In the genomic region with DNA sequence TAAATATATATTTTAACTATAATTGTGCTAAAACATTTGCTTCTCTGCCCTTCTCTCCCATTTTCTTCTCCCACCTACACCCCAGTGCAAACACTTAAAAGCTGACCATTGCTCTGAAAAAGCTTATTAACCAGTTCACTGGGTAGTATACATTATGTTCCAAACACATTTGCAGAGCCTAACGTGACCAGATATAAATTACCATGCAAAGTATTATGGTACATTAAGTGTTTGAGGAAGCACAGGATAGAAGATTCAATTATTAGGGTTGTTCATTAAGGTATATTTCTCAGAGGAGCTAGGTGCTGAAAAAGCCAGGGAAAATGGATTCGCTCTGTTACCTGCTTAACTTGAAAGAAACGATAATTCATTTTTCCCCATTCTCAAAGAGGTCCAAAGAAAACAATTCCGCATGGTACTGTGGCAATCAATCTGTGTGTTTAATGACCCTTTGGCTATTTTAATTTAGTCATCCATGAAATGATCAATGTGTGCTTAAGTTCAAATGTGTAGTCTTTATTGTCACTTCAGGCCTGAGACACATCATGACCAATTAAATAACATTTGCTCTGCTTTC, we compare ENCODE assay signal across 19 mouse cellular contexts.
"Had no signal": no experiment of that assay in that cellular context is flagged by ENCODE, and none has a peak within 500 bp of the region (broad histone marks: within the 10 kb centered on the region; RNA-seq: fewer than 3 reads in every experiment).

No protein-coding gene starts in this region.

- H3K27ac ChIP-seq: liver, embryonic 15.5 days; lung, embryonic 15.5 days; macrophage; midbrain, embryonic 13.5 days; midbrain, embryonic 15.5 days; neural tube, embryonic 13.5 days; stomach, embryonic 15.5 days; stomach, postnatal 0 days had no signal

- ATAC-seq: liver, postnatal 0 days; lung, postnatal 0 days; midbrain, embryonic 13.5 days; midbrain, embryonic 15.5 days had no signal

- H3K27me3 ChIP-seq: liver, embryonic 15.5 days; lung, embryonic 15.5 days; megakaryocyte, embryonic 14.5 days; midbrain, embryonic 13.5 days; midbrain, embryonic 15.5 days; neural tube, embryonic 13.5 days; stomach, embryonic 15.5 days had no signal

- H3K4me2 ChIP-seq: liver, embryonic 15.5 days; lung, embryonic 15.5 days; midbrain, embryonic 11.5 days; midbrain, embryonic 13.5 days; midbrain, embryonic 15.5 days; neural tube, embryonic 13.5 days; stomach, embryonic 15.5 days had no signal

- H3K9me3 ChIP-seq: liver, embryonic 15.5 days; lung, embryonic 15.5 days; megakaryocyte, embryonic 14.5 days; midbrain, embryonic 13.5 days; midbrain, embryonic 15.5 days; neural tube, embryonic 13.5 days; stomach, embryonic 15.5 days had no signal

- DNase-seq: liver, postnatal 0 days; lung, adult 2 months; lung, postnatal 14 days; lung, postnatal 36 days; right cerebral cortex, postnatal 14 days; thymus, adult 2 months; thymus, postnatal 25 days; thymus, postnatal 4 days had no signal

- H3K4me1 ChIP-seq: liver, embryonic 15.5 days; lung, embryonic 15.5 days; megakaryocyte, embryonic 14.5 days; midbrain, embryonic 13.5 days; midbrain, embryonic 15.5 days; neural tube, embryonic 13.5 days; stomach, embryonic 15.5 days had no signal

- H3K36me3 ChIP-seq: liver, embryonic 15.5 days; lung, embryonic 15.5 days; midbrain, embryonic 13.5 days; midbrain, embryonic 15.5 days; neural tube, embryonic 13.5 days; stomach, embryonic 15.5 days had no signal

- H3K4me3 ChIP-seq: liver, embryonic 15.5 days; lung, embryonic 15.5 days; megakaryocyte, embryonic 14.5 days; midbrain, embryonic 13.5 days; midbrain, embryonic 15.5 days; neural tube, embryonic 13.5 days; stomach, embryonic 15.5 days had no signal

- H3K9ac ChIP-seq: liver, embryonic 15.5 days; liver, postnatal 0 days; lung, embryonic 15.5 days; midbrain, embryonic 13.5 days; midbrain, embryonic 15.5 days; neural tube, embryonic 13.5 days; stomach, embryonic 15.5 days had no signal
